Comparison of ENCODE assay signal across 27 mouse cellular contexts in genomic region chr12:31222741-31223140, GRCm38 (mm10). TPM values are rescaled to one million over a fixed set of nuclear protein-coding genes. Genes with fewer than 3 reads are reported as not detected.
DNase-seq lines count a peak whose midpoint lies in the region; ATAC-seq and TF ChIP-seq lines count a peak whose summit lies in the region.
"Had no signal": no experiment of that assay in that cellular context is flagged by ENCODE, and none has a peak within 500 bp of the region (broad histone marks: within the 10 kb centered on the region; RNA-seq: fewer than 3 reads in every experiment).

No protein-coding gene starts in this region.

- no peaks in the 10 kb centered on the region for H3K27me3 ChIP-seq in kidney, adult 2 months (replicated peaks; ENCODE audit: control insufficient read depth, insufficient read depth, low read length)
- H3K27me3 ChIP-seq in midbrain, embryonic 14.5 days (ENCODE audit: control insufficient read depth, insufficient read depth, low read length): no peaks in the 10 kb centered on the region
- H3K27me3 ChIP-seq: CH12.LX; hindbrain, embryonic 13.5 days; intestine, embryonic 15.5 days; midbrain, embryonic 12.5 days had no signal

- peak overlapping the region; percentile 74 for H3K27ac ChIP-seq in kidney, adult 2 months (ENCODE audit: insufficient read depth, low read depth, low read length)
- H3K27ac ChIP-seq in midbrain, embryonic 14.5 days (replicated peaks; ENCODE audit: low read depth, low read length): no peak overlapping the region
- H3K27ac ChIP-seq: hindbrain, embryonic 13.5 days; intestine, embryonic 15.5 days; layer of hippocampus, adult 2 months; midbrain, embryonic 12.5 days had no signal

- no peak for TF ChIP-seq POLR2A in kidney, adult 2 months (IDR thresholded peaks at IDR 0.05; ENCODE audit: low read depth, low read length)

- no peak for TF ChIP-seq CTCF in kidney, adult 2 months (conservative IDR thresholded peaks at IDR 0.05; ENCODE audit: insufficient read depth, insufficient read length, low read depth, low read length)

- no peak for ATAC-seq in midbrain, embryonic 14.5 days (ENCODE audit: low FRiP score, low TSS enrichment)
- ATAC-seq: intestine, embryonic 15.5 days had no signal

- 26% methylated on average over 3 of the region's 3 CpGs for WGBS in kidney, adult 2 months
- WGBS in midbrain, embryonic 14.5 days: 30% methylated on average over 3 of the region's 3 CpGs

- peaks cover 6% of the 10 kb centered on the region; the same call in 1 of the 2 replicates for H3K4me1 ChIP-seq in kidney, adult 2 months (ENCODE audit: control insufficient read depth, insufficient read depth, low read length)
- no peaks in the 10 kb centered on the region for H3K4me1 ChIP-seq in midbrain, embryonic 14.5 days (ENCODE audit: control insufficient read depth, insufficient read depth, low read length)
- H3K4me1 ChIP-seq: hindbrain, embryonic 13.5 days had no signal

- H3K4me3 ChIP-seq in kidney, adult 2 months (ENCODE audit: insufficient read depth, low read depth, low read length): no peak overlapping the region
- no peak overlapping the region for H3K4me3 ChIP-seq in midbrain, embryonic 14.5 days (replicated peaks; ENCODE audit: low read depth, low read length)
- H3K4me3 ChIP-seq: erythroblast, embryonic 14.5 days; hindbrain, embryonic 13.5 days; intestine, embryonic 15.5 days; layer of hippocampus, adult 2 months; midbrain, embryonic 12.5 days had no signal

- no peak overlapping the region for H3K9ac ChIP-seq in midbrain, embryonic 14.5 days (replicated peaks; ENCODE audit: low read length)
- H3K9ac ChIP-seq: hindbrain, embryonic 13.5 days; intestine, embryonic 15.5 days; lung, embryonic 14.5 days; midbrain, embryonic 12.5 days had no signal

- no peak overlapping the region for H3K4me2 ChIP-seq in midbrain, embryonic 14.5 days (ENCODE audit: low read length)
- H3K4me2 ChIP-seq: hindbrain, embryonic 13.5 days; intestine, embryonic 15.5 days; lung, embryonic 14.5 days; midbrain, embryonic 12.5 days had no signal

- no peaks in the 10 kb centered on the region for H3K36me3 ChIP-seq in kidney, adult 2 months (ENCODE audit: control insufficient read depth, insufficient read depth, low read length)
- no peaks in the 10 kb centered on the region for H3K36me3 ChIP-seq in midbrain, embryonic 14.5 days (ENCODE audit: control insufficient read depth, insufficient read depth, low read length)
- H3K36me3 ChIP-seq: hindbrain, embryonic 13.5 days; intestine, embryonic 15.5 days; midbrain, embryonic 12.5 days had no signal

- no peaks in the 10 kb centered on the region for H3K9me3 ChIP-seq in midbrain, embryonic 14.5 days (ENCODE audit: control insufficient read depth, low read length)
- H3K9me3 ChIP-seq: hindbrain, embryonic 13.5 days; intestine, embryonic 15.5 days; midbrain, embryonic 12.5 days had no signal

- DNase-seq in adrenal gland, postnatal 10 days: peak; percentile 40
- no peak for DNase-seq in adrenal gland, postnatal 4 days (ENCODE audit: low spot score in 2 of 2)
- peak; percentile 42 for DNase-seq in kidney, adult 2 months
- no peak for DNase-seq in kidney, adult 11 months
- peak; percentile 38 for DNase-seq in lung, postnatal 36 days
- no peak for DNase-seq in lung, postnatal 4 days
- no peak for DNase-seq in midbrain, embryonic 14.5 days
- DNase-seq: cerebellum, adult 11 months; cerebellum, postnatal 25 days; gastrocnemius, postnatal 14 days; left cerebral cortex, postnatal 4 days; lung, embryonic 14.5 days; thymus, postnatal 14 days had no signal

RNA-seq across cellular contexts. Expression of gene Gm6993, which starts 17.8 kb away (rescaled TPM):
- total RNA-seq in adrenal gland, postnatal 10 days (2021): not detected
- not detected for total RNA-seq in adrenal gland, postnatal 4 days (2021)
- not detected in 2 replicates for polyA plus RNA-seq in kidney, adult 2 months (2012; rRNA removed)
- not detected in 2 replicates for polyA plus RNA-seq in midbrain, embryonic 14.5 days (2014; fragmentation: Nextera tagmentation; extraction: Ambion mirVana)
- total RNA-seq: CH12.LX; gastrocnemius, postnatal 14 days; heart, adult 8-10 months; layer of hippocampus, adult 2 months; left cerebral cortex, adult 18-20 months; left cerebral cortex, postnatal 4 days; liver, adult 2 months had no signal
- polyA plus RNA-seq: brain, embryonic 14.5 days; embryonic facial prominence, embryonic 11.5 days; erythroblast, embryonic 14.5 days; frontal cortex, adult 2 months; heart, postnatal 0 days; hindbrain, embryonic 13.5 days; intestine, embryonic 15.5 days; liver, adult 2 months; lung, embryonic 14.5 days; midbrain, embryonic 12.5 days; neural tube, embryonic 14.5 days had no signal

RNA-seq across cellular contexts. Expression of gene Lamb1, which starts 42.3 kb away (rescaled TPM):
- 100 to 1,000 TPM; 147 to 165 TPM for total RNA-seq in adrenal gland, postnatal 10 days (2021)
- total RNA-seq in adrenal gland, postnatal 4 days (2021): 100 to 1,000 TPM; 236 to 271 TPM
- 41.0 and 46.5 TPM in 2 replicates for polyA plus RNA-seq in kidney, adult 2 months (2012; rRNA removed)
- polyA plus RNA-seq in midbrain, embryonic 14.5 days (2014; fragmentation: Nextera tagmentation; extraction: Ambion mirVana): 3.9 and 16.7 TPM in 2 replicates

Comparison
In these comparisons a context has a peak if more than half of its experiments do, and no peak if none do; other contexts are left out.
1. DNase-seq: peak in adrenal gland, postnatal 10 days (single experiment), kidney, adult 2 months (single experiment) and lung, postnatal 36 days (single experiment); none in adrenal gland, postnatal 4 days (0 of 2), kidney, adult 11 months (single experiment), lung, postnatal 4 days (0 of 2) and midbrain, embryonic 14.5 days (single experiment).